Mouse (Mus musculus): ENCODE data around the gene Sebox.

Sebox gene

DNA sequence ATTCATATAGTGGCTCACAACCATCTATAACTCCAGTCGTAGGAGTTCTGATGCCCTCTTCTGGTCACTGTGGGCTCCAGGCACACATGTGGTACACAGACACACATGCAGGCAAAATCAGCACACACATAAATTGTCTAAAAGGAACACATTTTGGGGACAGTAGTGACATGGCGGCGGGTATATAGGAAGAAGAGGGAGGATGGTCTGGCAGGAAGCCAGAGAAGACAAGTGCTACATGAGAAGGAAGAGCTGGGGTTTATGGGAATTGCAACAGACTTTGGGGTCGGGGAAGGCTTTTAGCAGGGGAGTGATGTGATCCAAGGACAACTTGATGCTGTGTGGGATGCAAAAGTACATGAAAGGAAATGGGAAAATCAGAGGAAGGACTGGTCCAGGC lies 31.3 kb downstream of the Sebox start:
- DNase-seq (ENCODE audit: low read depth, low spot score) = no peak

DNA sequence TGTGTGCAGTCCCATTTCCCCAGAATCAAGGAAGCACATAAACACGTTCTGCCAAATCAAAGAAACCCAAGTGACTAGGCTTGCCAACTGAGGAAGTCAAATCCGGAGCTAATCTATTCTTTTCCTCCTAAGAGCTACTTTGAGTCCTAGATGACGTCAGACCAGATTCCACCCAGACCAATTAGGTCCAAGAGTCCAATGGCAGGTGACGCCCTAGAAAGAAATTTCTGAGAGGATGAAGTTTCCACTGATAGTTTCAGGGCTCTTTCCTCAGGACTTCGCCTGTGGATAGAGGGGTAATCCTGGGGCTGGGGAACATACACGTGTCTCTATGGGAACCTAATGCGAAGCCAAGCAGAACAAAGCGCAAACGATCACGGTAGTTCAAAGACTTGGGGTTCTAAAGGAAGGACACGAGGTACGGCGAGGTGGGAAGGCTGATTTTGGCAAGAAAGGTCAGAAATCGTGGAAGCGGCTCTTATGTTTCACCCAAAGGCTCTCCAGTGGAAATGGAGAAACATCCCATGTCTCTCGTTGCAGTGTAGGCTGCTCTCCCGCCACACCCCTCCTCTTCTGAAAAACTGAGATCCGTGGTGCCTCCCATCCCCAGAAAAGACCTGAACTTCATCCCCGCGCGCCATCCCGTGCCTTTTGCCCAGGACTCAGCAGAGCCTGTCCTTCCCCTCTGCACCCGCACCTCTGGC lies 32.3 kb downstream of the Sebox start:
- peak; percentile 68 for DNase-seq (ENCODE audit: low read depth, low spot score)

DNA sequence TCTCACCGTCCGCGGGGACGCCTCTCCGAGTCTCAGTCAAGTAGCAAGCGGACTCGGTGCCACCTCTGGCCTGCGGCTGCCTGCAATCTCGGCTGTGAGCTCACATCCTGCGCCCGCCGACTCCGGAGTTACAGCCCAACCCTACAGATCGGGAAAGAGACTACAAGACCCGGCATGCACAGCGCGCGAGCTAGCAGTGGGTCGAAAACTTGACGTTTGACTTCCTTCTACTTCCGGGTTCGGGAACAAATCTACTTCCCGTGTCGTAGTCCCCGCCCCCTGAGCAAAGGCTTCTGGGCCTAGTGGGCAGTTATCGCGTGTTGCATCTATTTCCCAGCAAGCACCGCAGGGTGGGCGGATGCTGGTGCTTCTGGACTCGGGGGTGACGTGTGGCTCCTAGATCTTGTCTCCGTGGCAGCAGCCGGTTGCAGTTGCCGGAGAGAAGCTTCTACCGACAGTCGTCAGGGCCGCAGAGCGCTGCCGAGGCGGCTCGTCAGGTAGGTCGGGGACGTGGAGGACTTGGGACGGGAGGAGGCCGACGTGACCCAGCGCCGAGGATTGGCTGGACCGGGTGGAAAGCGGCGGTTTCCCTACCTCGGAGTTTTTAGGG lies 32.9 kb downstream of the Sebox start, which contains the start of the genes Tnfaip1 and Ift20:
Gene Tnfaip1 (minus strand): TSS at position 253 of the 610 bp plus-strand sequence.
Gene Ift20 (plus strand): TSS at position 282 of the 610 bp plus-strand sequence.
- peak; percentile 100 for DNase-seq (ENCODE audit: low read depth, low spot score)

GRCm38 (mm10) chr11:78536690-78537084 lies 33.4 kb downstream of the Sebox start:
- no peak for DNase-seq (ENCODE audit: low read depth, low spot score)

DNA sequence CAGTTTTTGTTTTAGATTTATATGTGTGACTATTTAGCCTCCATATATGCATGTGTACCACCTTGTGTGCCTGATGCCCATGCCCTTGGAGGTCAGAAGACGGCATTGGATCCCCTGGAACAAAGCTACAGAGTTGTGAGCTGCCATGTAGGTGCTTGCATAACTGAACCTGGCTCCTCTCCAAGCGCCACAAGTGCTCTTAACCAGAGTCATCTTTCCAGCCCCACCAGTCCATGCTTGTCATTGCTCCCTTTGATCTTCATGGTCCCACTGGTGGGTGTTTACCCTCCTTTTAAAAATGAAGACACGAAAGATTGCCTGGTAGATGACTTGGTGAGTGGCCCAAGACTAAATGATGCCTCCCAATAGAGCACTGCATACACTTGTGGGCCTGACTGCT lies 37.1 kb downstream of the Sebox start:
- DNase-seq (ENCODE audit: low read depth, low spot score) = no peak

GRCm38 (mm10) chr11:78544449-78545111 lies 41.3 kb downstream of the Sebox start:
- no peak for DNase-seq (ENCODE audit: low read depth, low spot score)

- DNase-seq (ENCODE audit: low read depth, low spot score) = no peak
These were observed 41.9 kb downstream of the Sebox start for GRCm38 (mm10) chr11:78545181-78545580.

GRCm38 (mm10) chr11:78547718-78548460 lies 44.6 kb downstream of the Sebox start:
- DNase-seq (ENCODE audit: low read depth, low spot score) = no peak

- peak; percentile 40 for DNase-seq (ENCODE audit: low read depth, low spot score)
These were observed 46.3 kb downstream of the Sebox start for GRCm38 (mm10) chr11:78549491-78549987.

GRCm38 (mm10) chr11:78550168-78551058 lies 47.2 kb downstream of the Sebox start, which contains the start of gene Tmem97:
Tmem97 (minus strand) TSS chr11:78550777.
- peak; percentile 98 for DNase-seq (ENCODE audit: low read depth, low spot score)

- DNase-seq (ENCODE audit: low read depth, low spot score) = peak; percentile 18
These were observed 47.8 kb downstream of the Sebox start for GRCm38 (mm10) chr11:78551059-78551398.
